Mouse (Mus musculus) CH12.LX (cell line): ENCODE measurements around the gene Sv2a. TPM values are rescaled to one million over a fixed set of nuclear protein-coding genes. Genes with fewer than 3 reads are reported as not detected.

Experiments used
- DNase-seq: peaks from one replicate; pipeline ENCODE4 v3.0.0-alpha.2; 2013; ENCODE audit errors: extremely low read depth
- H3K27ac ChIP-seq: 2 replicates; pipeline ENCODE4 v1.5.1; 2012; ENCODE audit warnings: low read depth, mild to moderate bottlenecking, control low read depth, moderate library complexity; ENCODE audit not compliant: insufficient read depth
- H3K27me3 ChIP-seq: replicated peaks from 2 replicates; pipeline ENCODE3; 2012; ENCODE audit warnings: inconsistent platforms
- H3K36me3 ChIP-seq, 2 experiments: replicated peaks in 1 of 2; 2 replicates each; pipeline versions ENCODE3 to v1.6.1; 2012; ENCODE audit warnings: inconsistent platforms in 1 of 2, low read length in 1 of 2, mild to moderate bottlenecking in 1 of 2, mixed read lengths in 1 of 2, moderate library complexity in 1 of 2; ENCODE audit not compliant: control insufficient read depth in 1 of 2, insufficient read depth in 1 of 2
- H3K4me1 ChIP-seq, 2 experiments: 2 replicates each; pipeline ENCODE4 v1.6.1; 2012; ENCODE audit warnings: inconsistent platforms in 1 of 2, moderate library complexity in 1 of 2; ENCODE audit not compliant: insufficient read depth in 2 of 2, control insufficient read depth in 1 of 2
- H3K4me2 ChIP-seq: 2 replicates; pipeline ENCODE4 v1.6.1; 2012; ENCODE audit warnings: low read depth, mild to moderate bottlenecking, control low read depth; ENCODE audit not compliant: poor library complexity, insufficient read depth, severe bottlenecking
- H3K4me3 ChIP-seq, 3 experiments: fragments of 150-350 bp in 1 of 3; sonication (generic) in 1 of 3; replicated peaks in 1 of 3; 2 replicates each; pipeline versions ENCODE3 to v1.5.1; 2011 to 2012; ENCODE audit warnings: low read depth in 2 of 3, low read length in 2 of 3, mild to moderate bottlenecking in 2 of 3, moderate library complexity in 2 of 3, control low read depth in 1 of 3, improper control_type of control experiment in 1 of 3, inconsistent platforms in 1 of 3, mixed read lengths in 1 of 3; ENCODE audit not compliant: poor library complexity in 1 of 3
- H3K79me2 ChIP-seq: replicated peaks from 2 replicates; pipeline ENCODE4 v1.6.1; 2012; ENCODE audit warnings: mild to moderate bottlenecking, moderate library complexity; ENCODE audit not compliant: control insufficient read depth, poor library complexity, insufficient read depth, severe bottlenecking; ENCODE audit errors: extremely low read depth
- H3K9ac ChIP-seq: 2 replicates; pipeline ENCODE4 v1.6.1; 2012; ENCODE audit warnings: low read depth, mild to moderate bottlenecking, control low read depth, moderate library complexity; ENCODE audit not compliant: insufficient read depth
- H3K9me3 ChIP-seq: replicated peaks from 2 replicates; pipeline ENCODE3; 2012; ENCODE audit warnings: low read length, inconsistent platforms, mixed read lengths
- CHD1 ChIP-seq: IDR thresholded peaks from 2 replicates; pipeline ENCODE4 v1.6.1; 2012; ENCODE audit warnings: low read depth, low read length, improper control_type of control experiment, inconsistent platforms
- CHD2 ChIP-seq: IDR thresholded peaks from 2 replicates; pipeline ENCODE4 v1.6.1; 2011; ENCODE audit warnings: low read length, improper control_type of control experiment
- CTCF ChIP-seq, 2 experiments: IDR thresholded peaks in 1 of 2; conservative IDR thresholded peaks in 1 of 2; 2 replicates each; pipeline ENCODE4 v1.5.1; 2011 to 2012; ENCODE audit warnings: low read depth in 2 of 2, low read length in 2 of 2, improper control_type of control experiment in 1 of 2, inconsistent platforms in 1 of 2, mild to moderate bottlenecking in 1 of 2, moderate library complexity in 1 of 2
- E2F4 ChIP-seq: IDR thresholded peaks from 2 replicates; pipeline ENCODE4 v1.6.1; 2011; ENCODE audit warnings: low read depth, low read length, improper control_type of control experiment; ENCODE audit not compliant: insufficient replicate concordance
- ELF1 ChIP-seq: IDR thresholded peaks from 2 replicates; pipeline ENCODE4 v1.6.1; 2014; ENCODE audit warnings: low read depth, mild to moderate bottlenecking, inconsistent platforms, low read length, improper control_type of control experiment
- EP300 ChIP-seq: IDR thresholded peaks from 2 replicates; pipeline ENCODE4 v1.6.1; 2011; ENCODE audit warnings: low read length, improper control_type of control experiment
- JUN ChIP-seq: IDR thresholded peaks from 2 replicates; pipeline ENCODE4 v1.6.1; 2011; ENCODE audit warnings: low read depth, mild to moderate bottlenecking, low read length, improper control_type of control experiment, moderate library complexity; ENCODE audit not compliant: insufficient read depth
- JUND ChIP-seq: conservative IDR thresholded peaks from 2 replicates; pipeline ENCODE4 v1.6.1; 2011; ENCODE audit warnings: low read depth, low read length, improper control_type of control experiment
- KAT2A ChIP-seq: IDR thresholded peaks from 2 replicates; pipeline ENCODE4 v1.6.1; 2012; ENCODE audit warnings: low read length, improper control_type of control experiment, inconsistent platforms; ENCODE audit not compliant: insufficient replicate concordance
- MAX ChIP-seq: IDR thresholded peaks from 2 replicates; pipeline ENCODE4 v1.6.1; 2011; ENCODE audit warnings: low read length, improper control_type of control experiment
- MAZ ChIP-seq: IDR thresholded peaks from 2 replicates; pipeline ENCODE4 v1.6.1; 2012; ENCODE audit warnings: low read depth, mild to moderate bottlenecking, inconsistent platforms, low read length, improper control_type of control experiment, moderate library complexity
- MXI1 ChIP-seq: IDR thresholded peaks from 2 replicates; pipeline ENCODE4 v1.6.1; 2011; ENCODE audit warnings: mild to moderate bottlenecking, low read depth, low read length, improper control_type of control experiment
- NRF1 ChIP-seq: IDR thresholded peaks from 2 replicates; pipeline ENCODE4 v1.6.1; 2014; ENCODE audit warnings: low read depth, mild to moderate bottlenecking, inconsistent platforms, low read length, improper control_type of control experiment, moderate library complexity
- PAX5 ChIP-seq: IDR thresholded peaks from 2 replicates; pipeline ENCODE4 v1.6.1; 2012; ENCODE audit warnings: low read length, inconsistent platforms, mixed read lengths
- POLR2A ChIP-seq: IDR thresholded peaks from 2 replicates; pipeline ENCODE4 v1.6.1; 2011; ENCODE audit warnings: low read depth, mild to moderate bottlenecking, improper control_type of control experiment, low read length
- RCOR1 ChIP-seq: conservative IDR thresholded peaks from 2 replicates; pipeline ENCODE4 v1.6.1; 2012; ENCODE audit warnings: low read depth, mild to moderate bottlenecking, inconsistent platforms, low read length, improper control_type of control experiment
- SIN3A ChIP-seq: IDR thresholded peaks from 2 replicates; pipeline ENCODE4 v1.6.1; 2012; ENCODE audit warnings: low read length, improper control_type of control experiment, inconsistent platforms
- TBP ChIP-seq: conservative IDR thresholded peaks from 2 replicates; pipeline ENCODE4 v1.6.1; 2011; ENCODE audit warnings: low read depth, low read length, improper control_type of control experiment
- UBTF ChIP-seq: IDR thresholded peaks from 2 replicates; pipeline ENCODE4 v1.6.1; 2012; ENCODE audit warnings: low read depth, mild to moderate bottlenecking, inconsistent platforms, low read length, improper control_type of control experiment, moderate library complexity
- USF1 ChIP-seq: IDR thresholded peaks from 2 replicates; pipeline ENCODE4 v1.6.1; 2014; ENCODE audit warnings: low read depth, mild to moderate bottlenecking, inconsistent platforms, low read length, improper control_type of control experiment
- USF2 ChIP-seq: conservative IDR thresholded peaks from 2 replicates; pipeline ENCODE4 v1.6.1; 2011; ENCODE audit warnings: low read depth, low read length, improper control_type of control experiment
- dilution Hi-C: fragments of 300-500 bp; cut with MboI; formaldehyde crosslinking; loops from 2 replicates; pipeline ENCODE4 v1.14.3; 2020; ENCODE audit warnings: low sequenced_read_pairs; ENCODE audit not compliant: extremely low pct_unique_long_range_greater_than_20kb, extremely low pct_ligation_motif_present
- in situ Hi-C: fragments of 300-500 bp; cut with MboI; formaldehyde crosslinking; loops from 3 replicates; pipeline ENCODE4 v1.14.3; 2019; ENCODE audit warnings: low sequenced_read_pairs, low pct_ligation_motif_present, low pct_unique_long_range_greater_than_20kb, mixed read lengths
- polyA plus RNA-seq: library from polyadenylated mRNA; unstranded; fragments of >175 nt; gene quantifications from 2 replicates; pipeline ENCODE4 v1.2.1, GENCODE M21; 2012; ENCODE audit warnings: low read depth; ENCODE audit not compliant: insufficient read length
- total RNA-seq, 2 experiments: library from RNA; depleted of rRNA; stranded (reverse); fragments of 300-350 nt in 1 of 2; fragments of >200 nt in 1 of 2; gene quantifications; 2 replicates each; pipeline ENCODE4 v1.2.3; 2012 to 2014

The Sv2a gene
- total and polyA plus RNA-seq, 3 experiments: 1.1 to 6.7 (median 4.0) TPM

GRCm38 (mm10) chr3:96163040-96163439 lies 17.9 kb upstream of the Sv2a start:
- H3K9ac ChIP-seq: no peak overlapping the region
- no peak overlapping the region for H3K4me2 ChIP-seq
- dilution Hi-C loops: no loop called here
- no peaks in the 10 kb centered on the region for H3K79me2 ChIP-seq
- no peak overlapping the region for H3K4me3 ChIP-seq
- H3K36me3 ChIP-seq: peaks cover 1 to 5% of the 10 kb centered on the region in 2 experiments
- TF ChIP-seq USF1: no peak
- TF ChIP-seq E2F4: no peak
- TF ChIP-seq USF2: no peak
- no peak for TF ChIP-seq MXI1
- no peak for TF ChIP-seq MAX
- no peak for TF ChIP-seq SIN3A
- no peak for TF ChIP-seq RCOR1
- TF ChIP-seq NRF1: no peak
- no peak for TF ChIP-seq CTCF (conservative IDR thresholded peaks at IDR 0.05 in 1 of 2, IDR thresholded peaks at IDR 0.05 in 1 of 2; ENCODE audit: low read depth in 2 of 2, low read length in 2 of 2)
- no peak for TF ChIP-seq CHD2
- no peak for TF ChIP-seq ELF1
- no peak for TF ChIP-seq JUND
- TF ChIP-seq EP300: no peak
- TF ChIP-seq KAT2A: no peak
- no peak for TF ChIP-seq MAZ
- in situ Hi-C loops: no loop called here
- H3K27me3 ChIP-seq: no peaks in the 10 kb centered on the region
- no peak for DNase-seq
- no peak overlapping the region for H3K27ac ChIP-seq
- H3K9me3 ChIP-seq: no peaks in the 10 kb centered on the region
- peaks cover 9 to 23% of the 10 kb centered on the region in 2 experiments for H3K4me1 ChIP-seq

- Histone ChIP-seq H3K27me3 (no peaks in the 10 kb centered on the region), H3K79me2 (peaks cover 16% of the 10 kb centered on the region), H3K4me1 (peaks cover under 1 to 23% of the 10 kb centered on the region in 2 experiments), H3K9ac (no peak overlapping the region)
- dilution Hi-C loops: no loop called here
- TF ChIP-seq UBTF (no peak), JUN (no peak), ELF1 (no peak), PAX5 (no peak), TBP (no peak), E2F4 (no peak), CHD1 (no peak), KAT2A (no peak), NRF1 (no peak), CHD2 (no peak), POLR2A (no peak; the same call in 1 of the 2 replicates), SIN3A (no peak), USF2 (no peak), RCOR1 (no peak)
- TF ChIP-seq, all 38 proteins: peak for 0
- Histone ChIP-seq H3K9me3 (no peaks in the 10 kb centered on the region), H3K4me3 (no peak overlapping the region), H3K4me2 (no peak overlapping the region), H3K27ac (no peak overlapping the region), H3K36me3 (peaks cover 7 to 31% of the 10 kb centered on the region in 2 experiments)
- in situ Hi-C loops: no loop called here
- no peak for DNase-seq
Observed at GRCm38 (mm10) chr3:96168466-96169158, 12.3 kb upstream of the Sv2a start.
